Mouse (Mus musculus): ENCODE results near the gene Bmi1. TPM values are rescaled to one million over a fixed set of nuclear protein-coding genes. Genes with fewer than 3 reads are reported as not detected.

Gene Bmi1
- total and polyA plus RNA-seq, 2 experiments from 2014 or later: 14.0 to 37.2 TPM

DNA sequence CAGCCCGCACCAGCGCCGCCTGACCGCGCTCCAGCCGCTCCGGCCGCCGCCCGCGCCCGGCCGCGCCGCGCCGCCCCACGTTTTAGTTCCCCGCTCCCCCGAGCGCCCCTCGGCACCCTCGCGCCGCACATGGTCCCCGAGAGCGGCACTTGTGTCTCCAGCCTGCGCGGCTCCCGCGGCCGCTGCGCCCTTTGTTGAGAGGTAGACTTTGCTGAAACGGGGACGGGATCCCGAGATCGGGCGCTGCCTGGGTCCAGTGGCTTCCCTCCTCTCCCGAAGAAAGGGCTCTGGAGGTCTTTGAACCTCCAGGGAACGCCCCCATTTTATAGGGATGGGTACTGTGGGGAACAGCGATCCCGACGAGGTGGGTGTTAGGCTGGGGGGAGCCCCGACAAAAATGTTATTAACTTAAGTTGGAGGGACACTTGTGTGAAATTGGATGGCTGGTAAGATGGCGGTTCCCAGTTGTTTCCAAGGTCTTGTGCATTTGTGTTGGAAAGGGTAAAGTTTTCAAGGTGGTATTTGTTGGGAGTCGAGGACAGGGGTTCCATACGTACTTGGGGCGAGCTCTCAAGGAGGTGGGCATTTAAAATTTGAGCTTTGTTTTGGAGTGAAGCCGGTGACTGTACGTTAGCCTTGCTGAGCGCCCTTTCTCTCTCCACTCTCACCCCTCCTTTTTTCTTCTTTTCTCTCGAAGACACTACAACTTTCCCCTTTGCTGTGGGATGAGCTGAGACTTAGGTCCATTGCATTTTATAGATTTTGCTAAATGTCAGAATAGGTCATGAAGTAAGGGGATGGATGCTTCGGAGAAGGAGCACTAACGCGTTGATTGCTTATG is 1.0 kb downstream of the Bmi1 start:
- Histone ChIP-seq H3K27me3 (ENCODE audit: insufficient read depth, low read length) (peaks cover 14% of the 10 kb centered on the region), H3K36me3 (ENCODE audit: insufficient read depth, low read length) (no peaks in the 10 kb centered on the region), H3K4me2 (ENCODE audit: low read depth, low read length) (peak overlapping the region; percentile 80), H3K27ac (peak overlapping the region; percentile 90; the same call in 1 of the 2 replicates), H3K9ac (replicated peaks; ENCODE audit: low read length) (peak overlapping the region; percentile 92), H3K9me3 (ENCODE audit: low read length) (no peaks in the 10 kb centered on the region), H3K4me1 (ENCODE audit: insufficient read depth, low read length) (0 out of 2 replicates have a peak, but pooled peaks cover 7% of the 10 kb centered on the region), H3K4me3 (ENCODE audit: low read length) (peak overlapping the region; percentile 78)
- DNase-seq (ENCODE audit: low spot score): peak; percentile 52
- no peak for TF ChIP-seq CTCF (IDR thresholded peaks at IDR 0.05; ENCODE audit: low read depth)
- 1% methylated on average over 36 of the region's 55 CpGs for WGBS
- ATAC-seq: no peak; the same call in 1 of the 2 replicates

DNA sequence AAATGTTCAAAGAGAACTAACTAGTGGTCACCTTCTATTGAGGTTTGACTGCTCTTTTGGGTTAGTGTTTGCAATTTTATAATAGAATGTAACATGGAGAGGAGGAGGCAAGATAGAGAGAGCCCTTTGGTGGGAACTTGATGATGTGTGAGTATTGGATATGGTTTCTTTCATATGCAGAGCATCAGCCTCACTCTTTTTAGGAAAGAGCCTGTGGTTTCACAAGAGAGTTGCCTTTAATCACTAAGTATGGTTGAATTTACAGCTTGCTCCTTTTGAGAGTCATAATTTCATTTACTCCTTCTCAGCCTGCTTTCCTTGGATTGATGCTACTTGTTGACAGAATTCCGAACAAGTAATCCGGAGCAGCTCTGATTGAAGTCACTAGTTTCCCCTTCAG is 2.9 kb downstream of the Bmi1 start:
- no peak for DNase-seq (ENCODE audit: low spot score)

DNA sequence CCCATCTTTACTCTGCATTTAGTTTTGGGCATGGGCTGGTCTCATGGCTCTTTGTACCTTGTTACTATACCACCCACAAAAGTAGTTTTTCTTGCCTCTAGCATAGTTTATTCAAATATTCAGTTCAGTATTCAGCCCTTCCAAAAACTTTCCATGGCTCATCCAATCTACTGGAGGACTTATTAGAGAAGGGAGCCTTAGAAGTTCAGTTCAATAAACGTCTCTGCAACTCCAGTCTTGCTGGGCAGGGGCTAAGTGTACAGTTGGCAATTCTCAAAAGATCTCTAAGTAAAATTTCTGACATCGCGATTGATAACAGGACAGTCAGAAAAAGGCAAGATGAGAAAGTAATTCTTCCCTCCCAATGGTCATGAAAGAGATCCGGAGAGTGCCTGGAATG is 3.7 kb downstream of the Bmi1 start:
- DNase-seq (ENCODE audit: low spot score): no peak
- 0 out of 2 replicates have a peak, but pooled peaks cover 7% of the 10 kb centered on the region for H3K4me1 ChIP-seq (ENCODE audit: insufficient read depth, low read length)
- peaks cover 14% of the 10 kb centered on the region for H3K27me3 ChIP-seq (ENCODE audit: insufficient read depth, low read length)
- 7% methylated on average over 4 of the region's 4 CpGs for WGBS
- no peak overlapping the region for H3K27ac ChIP-seq
- no peak overlapping the region for H3K9ac ChIP-seq (replicated peaks; ENCODE audit: low read length)
- peak overlapping the region; percentile 28 for H3K4me3 ChIP-seq (ENCODE audit: low read length)
- ATAC-seq: no peak
- H3K4me2 ChIP-seq (ENCODE audit: low read depth, low read length): peak overlapping the region; percentile 52
- TF ChIP-seq CTCF (IDR thresholded peaks at IDR 0.05; ENCODE audit: low read depth): no peak
- no peaks in the 10 kb centered on the region for H3K9me3 ChIP-seq (ENCODE audit: low read length)
- no peaks in the 10 kb centered on the region; the same call in 1 of the 2 replicates for H3K36me3 ChIP-seq (ENCODE audit: insufficient read depth, low read length)

More for the DNA sequence above, 2.9 kb downstream of the Bmi1 start:
- no peak overlapping the region for H3K4me3 ChIP-seq (ENCODE audit: low read length)
- no peak overlapping the region for H3K4me2 ChIP-seq (ENCODE audit: low read depth, low read length)
- H3K36me3 ChIP-seq (ENCODE audit: insufficient read depth, low read length): no peaks in the 10 kb centered on the region; the same call in 1 of the 2 replicates
- H3K9me3 ChIP-seq (ENCODE audit: low read length): no peaks in the 10 kb centered on the region
- no peak overlapping the region for H3K9ac ChIP-seq (replicated peaks; ENCODE audit: low read length)
- peaks cover 14% of the 10 kb centered on the region for H3K27me3 ChIP-seq (ENCODE audit: insufficient read depth, low read length)
- 75% methylated on average over 2 of the region's 2 CpGs for WGBS
- ATAC-seq: no peak
- 0 out of 2 replicates have a peak, but pooled peaks cover 7% of the 10 kb centered on the region for H3K4me1 ChIP-seq (ENCODE audit: insufficient read depth, low read length)
- H3K27ac ChIP-seq: no peak overlapping the region
- TF ChIP-seq CTCF (IDR thresholded peaks at IDR 0.05; ENCODE audit: low read depth): no peak

DNA sequence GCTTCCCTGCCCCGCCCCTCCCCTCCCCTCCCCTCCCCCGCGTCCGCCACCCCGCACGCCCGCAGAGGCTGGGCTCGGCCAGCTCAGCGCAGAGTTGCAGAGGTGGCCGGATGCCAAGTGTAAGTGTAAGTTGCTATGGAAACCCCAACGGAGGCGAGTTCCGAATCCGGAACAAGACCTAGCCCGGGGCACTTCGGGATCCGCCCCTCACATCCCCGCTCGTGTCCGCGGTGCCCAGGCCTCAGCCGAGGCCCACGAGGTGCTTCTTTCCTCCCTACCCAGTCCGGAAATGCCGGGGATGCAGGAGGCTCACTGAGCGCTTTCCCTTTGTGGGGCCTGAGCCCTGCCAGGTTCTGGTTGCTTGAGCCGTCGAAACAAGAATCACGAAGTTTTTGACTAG is 4.1 kb downstream of the Bmi1 start:
- H3K36me3 ChIP-seq (ENCODE audit: insufficient read depth, low read length): no peaks in the 10 kb centered on the region; the same call in 1 of the 2 replicates
- H3K9me3 ChIP-seq (ENCODE audit: low read length): no peaks in the 10 kb centered on the region
- ATAC-seq (no peak), DNase-seq (ENCODE audit: low spot score) (no peak)
- H3K9ac ChIP-seq (replicated peaks; ENCODE audit: low read length): no peak overlapping the region
- peaks cover 14% of the 10 kb centered on the region for H3K27me3 ChIP-seq (ENCODE audit: insufficient read depth, low read length)
- H3K27ac ChIP-seq: no peak overlapping the region
- TF ChIP-seq CTCF (IDR thresholded peaks at IDR 0.05; ENCODE audit: low read depth): no peak
- WGBS: 14% methylated on average over 28 of the region's 29 CpGs
- peak overlapping the region; percentile 28 for H3K4me3 ChIP-seq (ENCODE audit: low read length)
- peak overlapping the region; percentile 52 for H3K4me2 ChIP-seq (ENCODE audit: low read depth, low read length)
- H3K4me1 ChIP-seq (ENCODE audit: insufficient read depth, low read length): 0 out of 2 replicates have a peak, but pooled peaks cover 7% of the 10 kb centered on the region

DNA sequence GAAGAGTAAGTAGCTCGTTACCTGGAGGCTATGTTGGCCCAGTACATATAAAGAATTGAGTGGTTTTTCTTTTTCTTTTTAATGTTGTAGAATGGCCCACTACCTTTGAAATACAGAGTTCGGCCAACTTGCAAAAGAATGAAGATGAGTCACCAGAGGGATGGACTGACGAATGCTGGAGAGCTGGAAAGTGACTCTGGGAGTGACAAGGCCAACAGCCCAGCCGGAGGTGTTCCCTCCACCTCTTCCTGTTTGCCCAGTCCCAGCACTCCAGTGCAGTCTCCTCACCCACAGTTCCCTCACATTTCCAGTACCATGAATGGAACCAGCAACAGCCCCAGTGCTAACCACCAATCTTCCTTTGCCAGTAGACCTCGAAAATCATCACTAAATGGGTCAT is 7.2 kb downstream of the Bmi1 start:
- 0 out of 2 replicates have a peak, but pooled peaks cover under 1% of the 10 kb centered on the region for H3K4me1 ChIP-seq (ENCODE audit: insufficient read depth, low read length)
- H3K9me3 ChIP-seq (ENCODE audit: low read length): no peaks in the 10 kb centered on the region
- no peaks in the 10 kb centered on the region; the same call in 1 of the 2 replicates for H3K36me3 ChIP-seq (ENCODE audit: insufficient read depth, low read length)
- H3K4me3 ChIP-seq (ENCODE audit: low read length): no peak overlapping the region
- no peak for ATAC-seq
- H3K9ac ChIP-seq (replicated peaks; ENCODE audit: low read length): no peak overlapping the region
- H3K4me2 ChIP-seq (ENCODE audit: low read depth, low read length): no peak overlapping the region
- peaks cover 41% of the 10 kb centered on the region for H3K27me3 ChIP-seq (ENCODE audit: insufficient read depth, low read length)
- H3K27ac ChIP-seq: no peak overlapping the region
- 83% methylated on average over 5 of the region's 5 CpGs for WGBS
- no peak for TF ChIP-seq CTCF (IDR thresholded peaks at IDR 0.05; ENCODE audit: low read depth)
- no peak for DNase-seq (ENCODE audit: low spot score)

DNA sequence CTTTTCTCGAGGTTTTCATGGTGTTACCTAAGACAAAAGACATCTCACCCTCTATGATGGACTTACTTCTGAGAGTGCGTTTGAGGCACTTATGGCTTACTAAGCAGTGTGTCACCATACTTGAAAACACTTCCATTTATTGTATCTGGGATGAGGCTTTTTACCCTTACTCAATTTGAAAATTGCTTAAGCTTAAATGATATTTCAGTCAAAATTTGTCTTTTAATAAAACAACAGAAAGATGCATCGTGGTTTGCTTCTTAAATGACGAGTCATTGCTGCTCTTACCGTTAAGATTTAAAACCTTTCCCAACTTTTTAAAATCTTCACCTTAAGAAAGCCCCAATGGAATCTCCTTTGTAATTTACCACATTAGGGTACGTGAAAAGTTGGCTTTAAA is 9.6 kb downstream of the Bmi1 start:
- no peaks in the 10 kb centered on the region for H3K9me3 ChIP-seq (ENCODE audit: low read length)
- DNase-seq (ENCODE audit: low spot score): no peak

More for the DNA sequence above, 9.6 kb downstream of the Bmi1 start:
- Histone ChIP-seq H3K4me3 (ENCODE audit: low read length) (no peak overlapping the region), H3K9ac (replicated peaks; ENCODE audit: low read length) (no peak overlapping the region), H3K36me3 (ENCODE audit: insufficient read depth, low read length) (no peaks in the 10 kb centered on the region; the same call in 1 of the 2 replicates), H3K27ac (no peak overlapping the region), H3K4me1 (ENCODE audit: insufficient read depth, low read length) (0 out of 2 replicates have a peak, but pooled peaks cover 6% of the 10 kb centered on the region), H3K4me2 (ENCODE audit: low read depth, low read length) (no peak overlapping the region), H3K27me3 (ENCODE audit: insufficient read depth, low read length) (peaks cover 46% of the 10 kb centered on the region)
- no peak for TF ChIP-seq CTCF (IDR thresholded peaks at IDR 0.05; ENCODE audit: low read depth)
- no peak for ATAC-seq
- 77% methylated on average over 6 of the region's 6 CpGs for WGBS

All from hindbrain, postnatal 0 days (tissue).